Mouse (Mus musculus) gastrocnemius, postnatal 14 days (tissue): ENCODE results near the gene Mrps21. TPM values are rescaled to one million over a fixed set of nuclear protein-coding genes. Genes with fewer than 3 reads are reported as not detected.
"Not testable (repeated sequence)": the region's sequence is repeated elsewhere in the genome, so short reads cannot be mapped to it uniquely, and the experiment has no call there.

Experiments
- DNase-seq: peaks from one replicate; pipeline ENCODE4 v3.0.0; 2021; ENCODE audit warnings: mixed read lengths
- intact Hi-C: fragments of 180-260 bp; cut with DNase I; formaldehyde crosslinking; loops from one replicate; pipeline ENCODE4 v1.15.1; 2025; ENCODE audit warnings: low total_unique reads
- total RNA-seq, 2 experiments: library from RNA; stranded (reverse); gene quantifications; 2 replicates each; pipeline ENCODE4 v1.2.3; 2021

The Mrps21 gene
- total RNA-seq, 2 experiments from 2014 or later, result 262 to 274 TPM

GRCm38 (mm10) chr3:95861796-95862195 lies 9.5 kb downstream of the Mrps21 start:
- DNase-seq, result peak; percentile 48
- intact Hi-C loops, result loop anchor here (5.0 to 10.0 kb wide), 2 partner anchors 46 to 193 kb away; partner anchors contain the start of gene Vps45

DNA sequence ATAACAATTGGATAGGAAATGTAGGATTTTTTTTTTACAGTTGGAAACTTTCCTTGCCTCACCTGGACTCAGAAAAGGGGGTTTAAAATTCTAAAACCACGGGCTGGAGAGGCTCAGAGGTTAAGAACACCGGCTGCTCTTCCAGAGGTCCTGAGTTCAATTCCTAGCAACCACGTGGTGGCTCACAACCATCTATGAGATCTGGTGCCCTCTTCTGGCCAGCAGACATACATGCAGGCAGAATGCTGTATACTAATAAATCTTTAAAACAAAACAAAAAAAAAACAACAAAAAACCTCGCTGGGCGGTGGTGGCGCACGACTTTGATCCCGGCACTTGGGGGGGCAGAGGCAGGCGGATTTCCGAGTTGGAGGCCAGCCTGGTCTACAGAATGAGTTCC lies 10.1 kb downstream of the Mrps21 start:
- intact Hi-C loops, result loop anchor here (5.0 to 10.0 kb wide), 2 partner anchors 46 to 194 kb away; partner anchors contain the start of gene Vps45
- no peak for DNase-seq

GRCm38 (mm10) chr3:95860323-95860722 lies 11.0 kb downstream of the Mrps21 start:
- DNase-seq, result no peak
- intact Hi-C loops, result loop anchor here (5.0 to 10.0 kb wide), 2 partner anchors 47 to 194 kb away; partner anchors contain the start of gene Vps45

DNA sequence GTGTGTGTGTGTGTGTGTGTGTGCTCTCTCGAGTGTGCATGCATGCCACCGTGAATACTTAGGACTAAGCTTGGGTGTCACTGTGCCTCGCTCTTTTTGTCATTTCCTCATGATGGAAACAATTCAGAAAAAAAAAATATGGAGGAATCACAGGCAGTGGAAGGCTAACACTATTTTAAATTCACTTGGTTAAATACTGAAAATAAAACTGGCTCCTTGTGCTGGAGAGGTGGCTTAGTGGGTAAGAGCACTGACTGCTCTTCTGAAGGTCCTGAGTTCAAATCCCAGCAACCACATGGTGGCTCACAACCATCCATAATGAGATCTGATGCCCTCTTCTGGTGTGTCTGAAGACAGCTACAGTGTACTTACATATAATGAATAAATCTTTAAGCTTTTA lies 13.0 kb downstream of the Mrps21 start:
- DNase-seq, intact Hi-C loops: not testable (repeated sequence)

DNA sequence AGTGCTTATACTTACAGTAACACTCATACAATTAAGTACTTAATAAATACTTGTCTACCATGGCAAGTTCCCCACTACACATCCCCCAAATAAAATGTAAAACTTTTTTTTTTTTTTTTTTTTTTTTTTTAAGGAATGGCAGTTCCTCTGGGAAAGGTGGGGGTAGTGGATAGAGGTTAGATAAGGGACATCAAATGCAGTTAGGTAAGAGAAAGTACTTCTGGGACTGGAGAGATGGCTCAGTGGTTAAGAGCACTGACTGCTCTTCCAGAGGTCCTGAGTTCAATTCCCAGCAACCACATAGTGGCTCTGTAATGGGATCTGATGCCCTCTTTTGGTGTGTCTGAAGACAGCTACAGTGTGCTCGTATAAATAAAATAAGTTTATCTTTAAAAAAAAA lies 14.3 kb downstream of the Mrps21 start:
- intact Hi-C loops, DNase-seq: not testable (repeated sequence)

- DNase-seq, result no peak
- intact Hi-C loops, result no loop called here
These were observed 15.2 kb downstream of the Mrps21 start for GRCm38 (mm10) chr3:95856115-95856514.

DNA sequence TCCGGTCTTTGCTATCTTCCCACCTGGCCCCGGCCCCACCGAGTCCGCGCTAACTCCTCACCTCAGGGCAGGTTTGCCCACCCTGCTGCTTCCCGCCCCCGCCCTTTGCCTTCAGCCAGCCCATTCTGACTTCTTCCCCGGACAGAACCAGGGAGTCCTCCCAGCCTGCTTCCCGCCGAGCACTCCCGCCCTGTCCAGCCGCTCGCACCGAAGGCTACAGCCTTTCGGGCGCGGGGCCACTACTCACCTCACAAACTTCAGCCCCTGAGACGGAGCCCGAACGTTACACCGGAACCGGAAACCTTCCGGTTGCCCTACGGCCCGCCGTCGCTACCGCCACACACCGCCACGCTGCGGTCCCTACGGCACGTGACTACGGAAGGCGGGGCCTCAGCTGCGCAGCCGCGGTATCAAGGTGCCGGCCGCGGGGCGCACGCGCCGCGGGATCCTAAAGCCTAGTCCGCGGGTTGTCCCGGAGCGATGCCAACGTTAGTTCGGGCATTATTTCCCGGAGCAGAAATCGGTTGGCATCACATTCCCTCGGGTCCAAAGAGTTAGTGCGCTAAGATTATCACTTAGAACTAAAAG lies 15.7 kb downstream of the Mrps21 start, which contains the start of gene Prpf3:
Gene Prpf3, minus strand, starts transcription at position 384 of the 588 bp plus-strand sequence.
- intact Hi-C loops, result no loop called here

GRCm38 (mm10) chr3:95851317-95851716 lies 20.0 kb downstream of the Mrps21 start:
- no peak for DNase-seq
- intact Hi-C loops, result no loop called here

More for the DNA sequence above, 15.7 kb downstream of the Mrps21 start, which contains the start of gene Prpf3:
- peak; percentile 95 for DNase-seq

DNA sequence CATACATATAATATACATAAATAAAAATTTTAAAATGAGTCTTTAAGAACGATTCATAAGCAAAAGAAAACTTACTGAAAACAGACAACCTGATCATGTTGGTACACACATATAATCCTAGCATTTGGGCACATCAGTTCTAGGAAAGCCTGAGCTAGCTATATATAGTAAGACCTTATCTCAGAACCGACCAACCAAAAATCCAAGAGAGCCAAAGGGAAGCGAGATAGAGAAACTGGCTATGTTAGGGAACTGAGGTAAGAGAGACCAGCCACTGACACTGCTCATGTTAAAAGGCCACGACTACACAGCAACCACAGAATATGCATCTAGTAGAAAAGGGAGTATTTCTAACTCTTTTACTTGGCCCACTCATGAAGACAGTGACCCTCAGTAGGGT lies 20.7 kb downstream of the Mrps21 start:
- intact Hi-C loops, result no loop called here
- no peak for DNase-seq

- DNase-seq, result no peak
- intact Hi-C loops, result no loop called here
These were observed 28.7 kb downstream of the Mrps21 start for GRCm38 (mm10) chr3:95842503-95843214.

DNA sequence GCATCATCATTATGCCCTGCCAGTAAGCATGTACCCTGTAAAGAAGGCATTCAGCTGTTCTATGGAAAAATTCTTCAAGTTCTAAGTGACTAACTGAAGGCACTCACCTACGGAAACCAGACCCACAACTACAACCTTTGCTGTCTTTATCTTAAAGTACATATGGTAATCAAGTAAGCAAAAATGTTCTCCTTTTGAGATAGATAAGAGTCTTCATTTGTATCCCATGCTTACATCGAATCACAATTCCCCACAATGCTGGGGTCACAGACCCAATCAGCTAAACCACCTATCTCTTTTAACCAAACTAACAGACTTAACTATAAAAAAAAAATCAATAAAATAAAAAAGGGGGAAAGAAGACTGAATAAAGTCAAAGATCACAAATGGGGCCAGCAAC lies 32.1 kb downstream of the Mrps21 start:
- intact Hi-C loops, result no loop called here
- no peak for DNase-seq

DNA sequence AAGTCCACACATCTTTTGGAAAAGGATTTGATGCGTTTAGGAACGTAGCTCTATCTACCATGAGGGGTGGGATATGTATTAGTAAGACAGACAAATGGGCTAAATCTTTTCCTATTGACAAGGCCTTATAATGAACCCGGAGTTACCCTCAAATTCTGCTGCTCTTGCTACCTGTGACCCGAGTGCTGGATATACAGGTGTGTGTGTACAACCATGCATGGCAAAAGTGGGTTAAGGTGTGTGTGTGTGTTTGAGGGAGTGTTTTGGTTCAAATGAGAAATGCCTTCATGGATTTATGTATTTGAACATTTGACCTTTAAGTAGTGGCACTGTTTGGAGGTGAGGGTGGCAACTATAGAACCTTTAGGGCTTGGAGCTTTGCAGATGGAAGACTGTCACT lies 42.3 kb downstream of the Mrps21 start:
- no peak for DNase-seq
- intact Hi-C loops, result no loop called here

DNA sequence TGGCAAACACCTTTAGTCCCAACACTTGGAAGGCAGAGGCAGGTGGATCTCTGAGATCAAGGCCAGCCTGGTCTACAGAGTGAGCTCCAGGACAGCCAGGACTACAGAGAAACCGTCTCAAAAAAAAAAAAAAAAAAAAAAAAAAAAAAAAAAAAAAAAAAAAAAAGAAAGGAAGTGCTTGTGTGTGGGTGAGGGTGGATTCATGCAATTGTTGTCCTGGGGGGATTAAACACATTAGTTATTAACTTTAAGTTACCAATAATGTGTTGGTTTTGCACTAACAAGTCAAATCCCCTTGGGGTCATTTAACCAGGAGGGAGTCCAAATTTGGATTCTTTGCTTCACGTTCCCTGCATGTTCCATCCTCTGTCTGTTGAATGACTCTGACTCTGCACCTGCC lies 45.0 kb downstream of the Mrps21 start:
- no peak for DNase-seq
- intact Hi-C loops, result no loop called here

DNA sequence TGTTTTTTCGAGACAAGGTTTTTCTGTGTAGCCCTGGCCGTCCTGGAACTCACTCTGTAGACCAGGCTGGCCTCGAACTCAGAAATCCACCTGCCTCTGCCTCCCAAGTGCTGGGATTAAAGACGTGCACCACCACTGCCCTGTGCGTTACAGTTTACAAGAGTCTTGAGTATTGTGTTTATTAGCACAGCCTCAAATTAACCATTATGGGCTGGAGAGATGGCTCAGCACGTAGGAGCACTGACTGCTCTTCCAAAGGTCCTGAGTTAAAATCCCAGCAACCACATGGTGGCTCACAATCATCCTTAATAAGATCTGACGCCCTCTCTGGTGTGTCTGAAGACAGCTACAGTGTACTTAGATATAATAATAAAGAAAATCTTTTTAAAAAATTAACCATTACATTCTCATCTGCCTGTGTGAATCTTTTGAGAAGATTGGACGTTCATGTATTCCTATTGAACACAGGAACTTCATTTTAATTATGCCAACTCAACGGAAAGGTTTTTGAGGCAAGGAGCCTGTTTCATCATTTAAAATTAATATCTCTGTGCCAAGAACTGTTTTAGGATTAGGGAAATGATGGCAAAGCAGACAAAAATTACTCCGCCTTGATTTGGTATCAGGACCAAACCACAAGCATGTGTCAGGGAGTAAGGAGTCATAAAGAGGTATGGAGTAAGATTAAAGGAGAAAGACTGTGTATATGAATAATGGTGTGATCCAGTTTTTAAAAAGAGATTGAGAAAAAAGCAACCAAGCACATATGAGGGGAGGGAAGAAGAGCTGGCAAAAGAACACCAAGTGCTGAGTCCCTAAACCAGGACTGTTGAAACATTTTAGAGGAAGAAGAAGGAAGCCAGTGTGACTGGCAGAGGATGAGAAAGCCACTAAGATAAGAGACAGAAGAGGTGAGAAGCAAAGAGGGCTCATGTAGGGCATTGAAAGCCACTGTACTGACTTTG lies 51.0 kb downstream of the Mrps21 start:
- no peak for DNase-seq
- intact Hi-C loops, result no loop called here

DNA sequence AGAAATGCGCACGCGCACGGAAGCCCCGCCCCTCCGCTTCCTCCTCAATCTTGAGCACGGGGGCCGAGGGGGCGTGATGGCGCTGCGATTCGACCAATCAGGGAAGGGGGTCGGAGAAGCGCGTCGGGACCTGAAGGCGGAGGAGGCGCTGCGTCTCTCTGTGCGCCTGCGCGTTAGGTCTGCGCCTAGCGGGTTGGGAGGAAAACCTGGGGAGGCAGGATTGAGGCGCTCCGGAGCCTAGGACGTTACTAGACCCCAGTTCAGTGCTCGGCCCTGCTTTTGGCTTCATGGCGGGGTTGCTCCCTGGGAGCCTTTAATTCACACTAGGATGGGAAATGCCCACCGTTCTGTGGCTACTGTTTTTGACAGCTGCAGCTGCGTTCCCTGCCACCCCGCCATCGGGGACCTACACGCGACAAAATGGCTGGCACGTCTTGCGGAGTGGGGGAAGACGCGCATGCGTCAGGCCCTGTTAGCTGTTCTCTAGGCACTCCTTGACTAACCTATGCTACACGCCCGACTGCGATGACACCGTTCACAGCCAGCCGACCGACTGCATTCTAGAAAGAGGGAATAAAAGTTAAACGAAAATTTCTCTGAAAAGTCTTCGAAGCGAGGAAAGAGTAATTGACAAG lies 51.9 kb downstream of the Mrps21 start:
- intact Hi-C loops, result no loop called here
- peak; percentile 100 for DNase-seq

DNA sequence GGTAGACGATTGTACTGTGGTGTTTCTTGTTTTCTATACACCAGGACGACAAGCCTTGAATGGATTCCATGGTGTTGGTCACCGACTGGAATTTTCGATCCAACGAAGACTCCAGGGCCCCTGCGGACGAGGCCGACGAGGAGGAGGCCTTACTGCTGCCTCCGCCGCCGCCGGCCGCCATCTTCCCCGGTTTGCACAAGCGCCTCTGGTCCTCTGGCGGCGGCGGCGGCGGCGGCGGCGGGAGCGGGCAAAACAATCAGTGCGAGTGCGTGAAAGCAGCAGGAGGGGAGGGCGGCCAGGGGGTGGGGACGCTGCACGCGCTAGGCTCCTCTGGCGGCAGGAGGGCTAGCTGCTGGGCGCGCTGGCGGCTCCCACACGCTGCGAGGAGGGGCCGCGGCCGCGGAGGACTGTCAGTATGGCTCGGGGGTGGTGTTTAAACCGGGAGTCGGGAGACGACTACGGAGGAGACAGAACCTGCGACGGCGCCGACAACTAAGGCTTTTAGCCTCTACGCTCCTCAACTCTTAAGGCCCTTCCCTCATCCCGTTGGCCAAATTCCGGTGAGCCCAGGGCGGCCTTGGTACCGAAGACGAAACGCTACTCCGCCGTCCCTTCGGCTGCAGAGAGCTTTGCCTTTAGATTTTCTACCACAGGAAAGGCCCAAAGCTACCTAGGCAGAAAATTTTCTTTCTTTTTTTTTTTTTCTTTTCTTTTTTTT lies 52.6 kb downstream of the Mrps21 start, which contains the start of gene Rprd2:
Gene Rprd2, minus strand, starts transcription at position 293 of the 718 bp plus-strand sequence.
- intact Hi-C loops, result no loop called here
- peak; percentile 81 for DNase-seq

DNA sequence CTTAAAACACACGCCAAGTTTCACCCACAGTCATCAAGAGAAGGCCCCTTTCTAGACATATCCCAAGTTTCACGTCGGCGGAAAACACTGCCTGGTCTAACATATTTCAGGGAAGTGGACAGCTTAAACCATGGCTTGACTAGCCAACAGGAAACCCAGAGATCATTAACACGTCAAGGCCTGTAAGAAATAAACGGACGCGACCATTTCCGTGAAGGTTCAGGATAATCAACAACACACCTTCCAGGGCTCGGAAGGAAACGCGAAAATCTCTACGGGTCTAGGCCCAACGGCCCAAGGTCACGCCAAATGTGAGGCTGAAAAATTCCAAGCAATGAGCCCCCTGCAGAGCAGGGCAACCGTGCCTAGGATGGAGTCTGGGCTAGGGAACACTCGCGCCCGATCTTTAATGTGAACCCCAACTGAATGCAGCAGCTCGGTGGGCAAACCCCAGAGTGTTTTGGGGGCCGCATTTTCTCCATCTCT lies 53.2 kb downstream of the Mrps21 start:
- intact Hi-C loops, result no loop called here
- peak; percentile 16 for DNase-seq

DNA sequence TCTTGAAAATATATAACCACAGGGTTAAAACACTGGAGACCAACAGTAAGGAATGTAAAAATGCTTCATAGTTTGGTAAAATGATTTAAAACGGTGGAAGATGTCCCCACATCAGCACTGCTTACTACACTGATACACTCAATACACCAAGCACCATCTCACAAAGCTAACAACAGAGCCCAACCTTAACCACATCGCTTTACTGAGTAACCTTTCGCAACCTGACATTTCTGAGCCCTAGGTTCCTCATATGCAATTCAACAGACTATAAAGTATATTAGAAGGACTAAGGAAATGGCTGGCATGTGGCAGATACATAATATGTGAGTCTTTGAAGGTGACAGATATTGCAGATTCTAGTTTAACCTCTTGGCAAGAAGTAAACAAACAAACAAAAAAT lies 54.6 kb downstream of the Mrps21 start:
- DNase-seq, result no peak
- intact Hi-C loops, result no loop called here
